Mouse (Mus musculus): Measurements from ENCODE around the gene Sp140. TPM values are rescaled to one million over a fixed set of nuclear protein-coding genes. Genes with fewer than 3 reads are reported as not detected.
"Not testable (repeated sequence)": the region's sequence is repeated elsewhere in the genome, so short reads cannot be mapped to it uniquely, and the experiment has no call there.

The Sp140 gene
- polyA plus RNA-seq, 1 experiment from 2014 or later: 0.60 TPM

DNA sequence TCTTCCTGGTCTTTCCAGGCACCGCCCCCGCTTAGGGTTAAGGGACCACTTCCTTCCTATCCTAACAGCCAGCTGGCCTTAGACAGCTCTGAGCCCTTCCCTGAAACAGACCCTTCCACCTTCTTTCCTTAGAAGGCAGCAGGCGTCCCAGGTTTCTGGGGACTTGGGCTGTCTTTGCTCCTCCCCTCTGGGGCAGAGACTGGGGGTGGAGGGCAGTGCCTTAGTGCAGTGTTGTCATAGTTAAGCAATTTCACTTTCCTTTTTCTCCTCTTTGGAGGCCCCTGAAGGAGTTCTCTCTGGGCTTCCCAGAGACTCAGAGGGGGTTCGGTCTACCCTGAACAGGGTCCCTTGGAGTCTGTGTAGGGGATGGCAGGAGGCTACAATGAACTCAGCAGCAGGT is 616 bp downstream of the Sp140 start:
- not testable (repeated sequence) for H3K4me2 ChIP-seq (replicated peaks); H3K27ac ChIP-seq
- WGBS: 63% methylated on average over 4 of the region's 4 CpGs

DNA sequence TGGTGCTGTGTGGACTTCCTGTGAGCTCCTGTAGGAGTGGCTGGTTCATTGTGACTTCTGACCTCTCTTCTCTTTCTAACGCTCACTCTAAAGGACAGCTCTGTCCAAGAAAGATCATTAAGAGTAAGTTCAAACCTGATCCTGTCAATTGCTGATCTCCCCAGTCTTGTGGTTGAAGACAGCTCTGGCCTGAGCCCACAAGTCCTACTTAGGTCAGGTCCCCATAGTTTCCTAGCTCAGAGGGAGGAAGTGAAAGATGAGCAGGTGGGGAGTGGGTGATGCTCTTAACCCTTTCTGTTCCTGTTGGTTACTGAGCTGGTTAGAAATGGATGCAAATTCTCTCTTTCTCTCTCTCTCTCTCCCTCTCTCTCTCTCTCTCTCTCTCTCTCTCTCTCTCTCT is 4.2 kb downstream of the Sp140 start:
- H3K9me3 ChIP-seq; H3K36me3 ChIP-seq; ATAC-seq (ENCODE audit: low FRiP score, low read depth); H3K9ac ChIP-seq; H3K4me3 ChIP-seq; H3K4me1 ChIP-seq; H3K27ac ChIP-seq; H3K4me2 ChIP-seq (replicated peaks); H3K27me3 ChIP-seq (replicated peaks): not testable (repeated sequence)
- WGBS: 89% methylated on average over 1 of the region's 1 CpGs

More for the DNA sequence above, 616 bp downstream of the Sp140 start:
- not testable (repeated sequence) for H3K36me3 ChIP-seq; ATAC-seq (ENCODE audit: low FRiP score, low read depth); H3K9ac ChIP-seq; H3K4me1 ChIP-seq; H3K9me3 ChIP-seq; H3K27me3 ChIP-seq (replicated peaks); H3K4me3 ChIP-seq

DNA sequence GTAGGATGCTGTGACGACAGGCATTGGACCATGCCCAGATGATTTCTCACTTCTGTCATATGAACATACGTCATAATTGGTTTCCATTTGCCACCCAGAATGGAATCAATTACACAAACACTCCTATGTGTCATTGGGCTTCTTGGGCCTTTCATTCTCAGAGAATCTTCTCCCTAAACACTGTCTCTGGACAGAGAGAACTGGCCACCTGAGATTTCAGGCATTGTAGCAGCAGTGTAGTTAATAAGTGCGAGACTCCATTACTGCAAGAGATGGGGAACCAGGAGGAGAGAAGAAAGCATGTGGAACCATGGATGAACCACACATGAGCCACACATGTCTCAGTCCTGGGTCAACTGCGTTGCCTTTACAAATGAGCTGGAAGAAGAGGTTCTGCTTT is 8.2 kb downstream of the Sp140 start:
- H3K4me3 ChIP-seq; H3K27me3 ChIP-seq (replicated peaks); H3K4me2 ChIP-seq (replicated peaks); ATAC-seq (ENCODE audit: low FRiP score, low read depth); H3K9me3 ChIP-seq; H3K4me1 ChIP-seq; H3K36me3 ChIP-seq; H3K9ac ChIP-seq; H3K27ac ChIP-seq: not testable (repeated sequence)
- WGBS: 86% methylated on average over 3 of the region's 4 CpGs

DNA sequence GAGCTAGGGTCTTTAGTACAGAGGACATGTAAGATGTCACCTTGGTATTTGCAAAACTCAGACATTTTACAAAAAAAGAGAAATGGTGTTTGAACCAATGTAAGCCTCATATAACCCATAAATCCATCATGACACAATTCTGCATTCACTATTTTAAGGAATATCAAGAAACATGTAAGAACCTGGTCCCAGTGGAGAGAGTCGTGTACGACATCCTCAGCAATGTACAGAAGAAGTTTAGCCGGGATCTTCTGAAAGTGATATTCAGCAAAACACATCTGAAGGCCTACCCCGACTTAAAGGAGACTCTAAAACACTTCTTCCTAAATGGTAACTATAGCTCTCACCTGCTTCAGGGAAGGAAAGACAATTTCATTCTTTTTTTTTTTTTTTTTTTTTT is 10.4 kb downstream of the Sp140 start:
- not testable (repeated sequence) for H3K36me3 ChIP-seq; H3K27ac ChIP-seq; H3K27me3 ChIP-seq (replicated peaks); H3K9me3 ChIP-seq; ATAC-seq (ENCODE audit: low FRiP score, low read depth); H3K4me3 ChIP-seq; H3K4me1 ChIP-seq; H3K4me2 ChIP-seq (replicated peaks); H3K9ac ChIP-seq
- WGBS: no CpG with 5 or more reads among the region's 4 CpGs

DNA sequence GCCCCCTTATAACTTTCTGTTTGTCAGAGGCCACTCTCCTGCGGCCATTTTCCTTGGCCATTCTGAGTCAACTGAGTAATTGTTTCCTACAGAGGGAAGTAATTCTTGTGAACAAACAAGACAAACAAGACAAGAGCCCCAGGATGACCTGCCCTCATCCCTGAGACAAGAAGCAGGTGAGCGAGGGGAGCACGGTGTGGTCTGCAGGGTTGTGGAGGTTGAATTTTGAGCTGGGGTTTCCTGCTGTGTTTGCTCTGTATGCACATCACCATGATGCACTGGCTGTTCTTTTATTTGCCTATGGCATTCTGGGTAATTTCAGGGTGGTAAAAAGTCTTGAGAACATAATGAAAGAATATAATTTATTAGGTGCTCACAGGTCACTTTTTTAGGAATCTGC is 14.9 kb downstream of the Sp140 start:
- 95% methylated on average over 3 of the region's 3 CpGs for WGBS
- not testable (repeated sequence) for H3K9ac ChIP-seq, H3K4me3 ChIP-seq

DNA sequence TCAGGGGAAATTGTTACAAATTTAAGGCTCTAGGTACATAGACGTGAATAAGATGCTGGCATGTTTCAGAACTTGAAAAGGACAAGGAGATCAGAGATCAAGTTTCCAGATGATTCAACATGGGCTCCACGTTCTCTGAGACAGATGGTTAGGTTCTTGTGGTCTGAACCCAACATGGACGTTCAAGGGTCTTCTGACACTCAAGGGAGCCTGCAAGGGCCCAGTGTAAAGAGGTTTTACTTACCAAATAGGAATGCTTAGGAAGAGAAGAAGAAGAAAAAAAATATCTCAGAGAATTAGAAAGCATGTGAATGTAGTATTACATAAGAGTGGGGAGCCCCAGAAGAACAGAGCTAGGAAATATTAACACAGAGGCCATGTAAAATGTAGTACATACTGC is 15.6 kb downstream of the Sp140 start:
- H3K4me3 ChIP-seq; H3K4me2 ChIP-seq (replicated peaks); H3K9ac ChIP-seq; H3K9me3 ChIP-seq; H3K27ac ChIP-seq; ATAC-seq (ENCODE audit: low FRiP score, low read depth); H3K36me3 ChIP-seq; H3K27me3 ChIP-seq (replicated peaks); H3K4me1 ChIP-seq: not testable (repeated sequence)
- 72% methylated on average over 3 of the region's 3 CpGs for WGBS

More for the DNA sequence above, 14.9 kb downstream of the Sp140 start:
- H3K27ac ChIP-seq; H3K4me2 ChIP-seq (replicated peaks); H3K9me3 ChIP-seq; ATAC-seq (ENCODE audit: low FRiP score, low read depth); H3K4me1 ChIP-seq; H3K36me3 ChIP-seq; H3K27me3 ChIP-seq (replicated peaks): not testable (repeated sequence)

DNA sequence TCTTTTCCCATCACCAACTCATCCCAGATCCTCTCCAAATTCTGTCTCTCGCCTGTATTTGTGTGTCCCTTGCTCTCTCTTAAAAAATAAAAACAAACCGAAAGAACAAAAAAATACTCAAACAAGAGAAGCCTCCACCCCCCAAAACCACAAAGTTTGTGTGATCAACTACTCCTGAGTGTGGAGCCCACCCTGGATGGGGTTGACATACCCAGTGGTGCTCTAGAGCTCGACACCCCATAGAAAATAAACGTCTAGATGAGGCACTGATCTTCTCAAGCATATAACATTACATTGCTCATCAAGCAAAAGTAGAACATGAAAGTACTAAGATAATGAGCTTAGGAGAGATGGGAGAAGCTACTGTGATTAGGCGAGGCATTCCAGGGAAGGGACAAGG is 17.0 kb downstream of the Sp140 start:
- not testable (repeated sequence) for H3K27ac ChIP-seq; ATAC-seq (ENCODE audit: low FRiP score, low read depth); H3K27me3 ChIP-seq (replicated peaks); H3K4me1 ChIP-seq; H3K9ac ChIP-seq; H3K4me2 ChIP-seq (replicated peaks); H3K4me3 ChIP-seq; H3K9me3 ChIP-seq; H3K36me3 ChIP-seq
- 65% methylated on average over 4 of the region's 5 CpGs for WGBS

DNA sequence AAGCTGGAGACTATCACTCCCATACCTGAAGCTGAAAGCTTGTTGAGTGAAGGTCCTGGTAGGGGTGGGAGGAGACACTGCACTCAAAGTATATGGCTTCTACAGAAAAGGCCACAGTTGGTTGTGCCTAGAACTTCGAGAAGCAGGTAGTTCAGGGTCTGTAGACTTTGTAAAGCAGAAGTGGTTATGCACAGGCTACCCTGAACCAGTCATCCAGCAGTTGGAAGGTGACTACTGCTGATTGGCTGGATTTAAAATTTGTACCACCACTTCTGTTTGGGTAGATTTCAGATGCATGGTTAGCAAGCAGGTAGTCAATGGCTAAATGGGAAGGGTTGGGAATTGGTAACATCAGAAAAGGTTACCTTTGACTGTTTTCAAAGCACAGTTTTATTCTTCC is 18.5 kb downstream of the Sp140 start:
- not testable (repeated sequence) for H3K27me3 ChIP-seq (replicated peaks); H3K9me3 ChIP-seq; ATAC-seq (ENCODE audit: low FRiP score, low read depth); H3K27ac ChIP-seq; H3K4me2 ChIP-seq (replicated peaks); H3K9ac ChIP-seq; H3K4me3 ChIP-seq; H3K4me1 ChIP-seq; H3K36me3 ChIP-seq
- WGBS: 64% methylated on average over 1 of the region's 1 CpGs

DNA sequence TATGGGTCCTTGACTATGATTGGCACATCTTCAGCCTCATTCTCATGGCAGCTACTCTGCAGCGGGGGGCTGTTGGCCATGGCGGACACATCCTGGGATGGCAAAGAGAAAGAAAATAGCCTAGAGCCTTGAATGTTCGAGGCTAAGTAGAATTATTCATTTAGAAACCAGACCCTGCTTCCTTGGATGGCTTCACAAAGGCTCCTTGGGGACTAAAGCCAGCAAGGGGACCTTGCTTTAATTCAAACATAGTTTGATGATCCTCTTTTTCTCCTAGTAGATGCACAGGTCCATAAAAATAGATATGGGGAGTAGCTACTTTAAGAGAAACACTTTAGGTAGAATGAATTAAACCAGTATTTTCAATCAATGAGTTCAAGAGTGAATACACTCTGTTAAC is 36.8 kb downstream of the Sp140 start:
- H3K27ac ChIP-seq; H3K4me2 ChIP-seq (replicated peaks); H3K27me3 ChIP-seq (replicated peaks); H3K36me3 ChIP-seq; H3K4me1 ChIP-seq; ATAC-seq (ENCODE audit: low FRiP score, low read depth); H3K9ac ChIP-seq; H3K9me3 ChIP-seq; H3K4me3 ChIP-seq: not testable (repeated sequence)
- WGBS: 58% methylated on average over 3 of the region's 3 CpGs

DNA sequence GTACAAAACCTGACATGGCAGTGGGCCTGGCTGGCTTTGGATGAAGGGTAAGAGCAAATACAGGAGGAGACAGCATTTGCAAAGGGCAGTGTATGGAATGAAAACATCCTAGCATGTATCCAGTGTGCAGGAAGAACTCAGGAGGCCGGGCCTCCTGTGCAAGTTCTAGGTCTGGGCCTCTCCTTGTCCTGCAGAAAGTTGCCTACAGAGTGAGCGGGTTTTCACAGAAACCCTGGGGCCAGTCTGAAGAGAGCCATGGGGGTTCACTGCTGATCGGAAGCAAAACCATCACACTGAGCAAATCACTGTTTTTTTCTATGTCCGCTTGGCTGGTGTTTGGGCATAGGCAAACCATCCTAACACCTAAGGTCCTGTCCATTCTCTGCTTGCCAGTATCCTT is 38.0 kb downstream of the Sp140 start:
- H3K27ac ChIP-seq; H3K36me3 ChIP-seq; H3K9me3 ChIP-seq; H3K9ac ChIP-seq; H3K27me3 ChIP-seq (replicated peaks); H3K4me2 ChIP-seq (replicated peaks); H3K4me1 ChIP-seq; H3K4me3 ChIP-seq; ATAC-seq (ENCODE audit: low FRiP score, low read depth): not testable (repeated sequence)
- 82% methylated on average over 4 of the region's 4 CpGs for WGBS

DNA sequence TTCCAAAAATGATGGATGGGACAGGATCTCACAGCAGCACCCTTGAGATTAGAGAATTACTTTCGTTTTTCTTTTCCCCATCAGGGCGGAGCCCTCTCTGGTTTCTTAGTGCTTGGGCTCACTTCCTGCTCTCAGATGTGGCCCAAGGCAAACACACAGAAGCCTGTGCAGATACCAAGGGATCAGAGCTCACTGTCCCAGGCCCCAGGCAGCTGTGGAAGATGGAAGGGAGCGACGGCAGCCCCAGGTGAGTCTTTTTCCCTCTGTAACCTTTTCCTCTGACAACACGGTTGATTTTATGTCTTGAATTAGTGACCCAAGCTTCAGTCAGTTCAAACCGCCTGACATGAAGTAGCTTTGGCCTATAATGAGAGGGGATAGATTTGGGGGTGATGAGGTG is 49.7 kb downstream of the Sp140 start, which contains the start of gene Sp100:
Gene Sp100 (plus strand): TSS at position 108 of the 400 bp plus-strand sequence.
- ATAC-seq (ENCODE audit: low FRiP score, low read depth); H3K4me3 ChIP-seq; H3K4me1 ChIP-seq; H3K36me3 ChIP-seq; H3K27ac ChIP-seq; H3K27me3 ChIP-seq (replicated peaks); H3K9me3 ChIP-seq; H3K9ac ChIP-seq; H3K4me2 ChIP-seq (replicated peaks): not testable (repeated sequence)
- WGBS: 70% methylated on average over 6 of the region's 6 CpGs

DNA sequence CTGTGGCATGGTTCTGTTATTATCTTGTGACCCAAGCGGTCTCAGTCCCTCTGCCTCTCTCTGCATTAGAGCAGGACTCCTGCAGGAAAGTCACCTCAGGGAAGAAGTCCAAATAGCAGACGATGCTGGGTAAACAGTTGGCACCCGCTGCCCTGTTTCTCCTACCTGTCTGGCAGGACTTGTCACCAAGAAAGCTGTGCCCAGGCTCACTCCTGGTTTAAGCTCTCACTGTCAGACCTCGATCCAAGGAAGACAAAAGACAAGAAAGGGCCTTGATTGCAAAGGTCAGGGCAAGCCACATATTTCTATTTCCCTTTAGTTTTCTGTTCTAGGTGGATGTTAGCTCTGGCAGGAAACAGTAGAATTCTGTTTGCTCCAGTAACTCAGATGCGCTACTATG is 50.3 kb downstream of the Sp140 start:
- H3K9ac ChIP-seq: not testable (repeated sequence)
- 78% methylated on average over 4 of the region's 5 CpGs for WGBS

DNA sequence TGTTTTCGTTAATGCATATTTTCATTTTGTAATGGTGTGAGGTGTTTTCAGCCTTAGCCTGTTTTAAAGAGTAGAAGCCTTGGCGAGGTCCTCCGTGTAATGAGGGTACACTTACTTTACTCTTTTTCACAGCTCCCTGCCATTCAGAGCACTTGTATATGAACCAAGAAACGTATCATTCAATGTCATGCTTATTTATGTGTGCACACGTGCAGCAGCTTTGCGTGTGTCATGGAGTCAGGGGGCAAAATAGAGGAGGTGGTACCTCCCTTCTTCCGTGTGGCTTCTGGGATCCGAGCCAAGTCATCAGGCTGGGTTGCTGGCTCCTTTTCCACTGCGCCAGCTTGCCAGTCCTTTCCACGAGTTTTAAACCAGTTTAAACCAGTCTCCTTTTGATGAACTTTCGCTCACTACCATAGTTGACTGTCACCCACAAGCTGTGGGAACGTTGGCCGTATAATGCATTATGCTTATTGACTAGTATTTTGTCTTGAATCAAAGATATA is 51.6 kb downstream of the Sp140 start:
- H3K27me3 ChIP-seq (replicated peaks); H3K27ac ChIP-seq; H3K9ac ChIP-seq; H3K36me3 ChIP-seq; H3K4me2 ChIP-seq (replicated peaks); H3K4me1 ChIP-seq; H3K4me3 ChIP-seq; ATAC-seq (ENCODE audit: low FRiP score, low read depth); H3K9me3 ChIP-seq: not testable (repeated sequence)
- WGBS: 85% methylated on average over 13 of the region's 13 CpGs

More for the DNA sequence above, 50.3 kb downstream of the Sp140 start:
- H3K4me2 ChIP-seq (replicated peaks); H3K9me3 ChIP-seq; H3K27me3 ChIP-seq (replicated peaks); H3K36me3 ChIP-seq; ATAC-seq (ENCODE audit: low FRiP score, low read depth); H3K4me3 ChIP-seq; H3K4me1 ChIP-seq; H3K27ac ChIP-seq: not testable (repeated sequence)

Measured in neural tube, embryonic 12.5 days (tissue).